Mouse (Mus musculus) testis, adult 2 months (tissue): ENCODE measurements around the gene Tcf7l1. TPM values are rescaled to one million over a fixed set of nuclear protein-coding genes. Genes with fewer than 3 reads are reported as not detected.

Source experiments
- H3K27ac ChIP-seq: fragments of 200-500 bp; 2 replicates; pipeline ENCODE4 v1.5.1; 2012; ENCODE audit warnings: low read depth, low read length; ENCODE audit not compliant: control insufficient read depth, insufficient read depth
- H3K27me3 ChIP-seq: fragments of 200-500 bp; 2 replicates; pipeline ENCODE4 v1.6.1; 2012; ENCODE audit warnings: mild to moderate bottlenecking, low read length, moderate library complexity; ENCODE audit not compliant: control insufficient read depth, insufficient read depth
- H3K36me3 ChIP-seq: fragments of 200-500 bp; 2 replicates; pipeline ENCODE4 v1.6.1; 2012; ENCODE audit warnings: mild to moderate bottlenecking, low read length; ENCODE audit not compliant: control insufficient read depth, insufficient read depth
- H3K4me1 ChIP-seq: fragments of 200-500 bp; 2 replicates; pipeline ENCODE4 v1.6.1; 2012; ENCODE audit warnings: low read length; ENCODE audit not compliant: control insufficient read depth, insufficient read depth
- H3K4me3 ChIP-seq: fragments of 200-500 bp; 2 replicates; pipeline ENCODE4 v1.5.1; 2012; ENCODE audit warnings: low read depth, mild to moderate bottlenecking, low read length, moderate library complexity, mixed read lengths; ENCODE audit not compliant: control insufficient read depth
- CTCF ChIP-seq: fragments of 200-500 bp; IDR thresholded peaks from 2 replicates; pipeline ENCODE4 v1.5.1; 2012; ENCODE audit warnings: low read depth, mild to moderate bottlenecking, inconsistent platforms, low read length, moderate library complexity; ENCODE audit not compliant: control insufficient read depth, insufficient read depth, insufficient replicate concordance
- POLR2A ChIP-seq: fragments of 200-500 bp; IDR thresholded peaks from 2 replicates; pipeline ENCODE4 v1.6.1; 2012; ENCODE audit warnings: low read depth, mild to moderate bottlenecking, inconsistent platforms, low read length, moderate library complexity; ENCODE audit not compliant: control insufficient read depth
- polyA plus RNA-seq: library from polyadenylated mRNA; depleted of rRNA; stranded (reverse); fragments of >200 nt; gene quantifications from 2 replicates; pipeline ENCODE4 v1.2.3, GENCODE M21; 2012

Gene Tcf7l1
- polyA plus RNA-seq, 1 experiment: 3.0 TPM

- Histone ChIP-seq H3K27me3 (no peaks in the 10 kb centered on the region), H3K27ac (no peak overlapping the region), H3K36me3 (no peaks in the 10 kb centered on the region), H3K4me3 (no peak overlapping the region), H3K4me1 (peaks cover 2% of the 10 kb centered on the region)
- TF ChIP-seq CTCF (no peak), POLR2A (no peak)
Observed at GRCm38 (mm10) chr6:72656053-72656442, 133.0 kb downstream of the Tcf7l1 start.

GRCm38 (mm10) chr6:72655309-72656052, 133.6 kb downstream of the Tcf7l1 start:
- Histone ChIP-seq H3K4me3 (no peak overlapping the region; the same call in 1 of the 2 replicates), H3K27me3 (no peaks in the 10 kb centered on the region), H3K36me3 (no peaks in the 10 kb centered on the region), H3K27ac (no peak overlapping the region), H3K4me1 (peaks cover 2% of the 10 kb centered on the region)
- no peak for TF ChIP-seq CTCF
- TF ChIP-seq POLR2A: no peak

GRCm38 (mm10) chr6:72654355-72654754, 134.7 kb downstream of the Tcf7l1 start:
- H3K4me1 ChIP-seq: peaks cover 2% of the 10 kb centered on the region
- no peak overlapping the region for H3K4me3 ChIP-seq
- no peak overlapping the region for H3K27ac ChIP-seq
- no peak for TF ChIP-seq POLR2A
- H3K27me3 ChIP-seq: no peaks in the 10 kb centered on the region
- no peaks in the 10 kb centered on the region for H3K36me3 ChIP-seq

GRCm38 (mm10) chr6:72653419-72653818, 135.6 kb downstream of the Tcf7l1 start:
- Histone ChIP-seq H3K36me3 (no peaks in the 10 kb centered on the region), H3K4me1 (peaks cover 2% of the 10 kb centered on the region), H3K27me3 (no peaks in the 10 kb centered on the region), H3K27ac (no peak overlapping the region), H3K4me3 (no peak overlapping the region)
- TF ChIP-seq POLR2A (no peak), CTCF (no peak)

GRCm38 (mm10) chr6:72650338-72650851, 138.7 kb downstream of the Tcf7l1 start:
- TF ChIP-seq POLR2A (no peak), CTCF (no peak)
- no peaks in the 10 kb centered on the region for H3K36me3 ChIP-seq
- peaks cover 1% of the 10 kb centered on the region for H3K4me1 ChIP-seq
- H3K27me3 ChIP-seq: no peaks in the 10 kb centered on the region
- H3K27ac ChIP-seq: no peak overlapping the region
- H3K4me3 ChIP-seq: no peak overlapping the region

GRCm38 (mm10) chr6:72648002-72648595, 141.0 kb downstream of the Tcf7l1 start:
- H3K4me1 ChIP-seq: no peaks in the 10 kb centered on the region
- no peak overlapping the region for H3K27ac ChIP-seq
- H3K36me3 ChIP-seq: no peaks in the 10 kb centered on the region
- no peaks in the 10 kb centered on the region for H3K27me3 ChIP-seq
- no peak for TF ChIP-seq CTCF
- TF ChIP-seq POLR2A: no peak
- no peak overlapping the region for H3K4me3 ChIP-seq

GRCm38 (mm10) chr6:72647383-72647820, 141.7 kb downstream of the Tcf7l1 start:
- Histone ChIP-seq H3K4me1 (no peaks in the 10 kb centered on the region), H3K4me3 (no peak overlapping the region), H3K27me3 (no peaks in the 10 kb centered on the region), H3K36me3 (no peaks in the 10 kb centered on the region), H3K27ac (no peak overlapping the region)
- peak; percentile 39; the same call in 1 of the 2 replicates for TF ChIP-seq CTCF
- no peak for TF ChIP-seq POLR2A
